Mouse (Mus musculus) hematopoietic stem cell, adult 5-6 weeks (primary cell): ENCODE results near the gene Il31. TPM values are rescaled to one million over a fixed set of nuclear protein-coding genes. Genes with fewer than 3 reads are reported as not detected.
"Not testable (repeated sequence)": the region's sequence is repeated elsewhere in the genome, so short reads cannot be mapped to it uniquely, and the experiment has no call there.

Experiments
- ATAC-seq, 2 experiments: fragments of 125-278 bp in 1 of 2; replicated peaks in 1 of 2; 2 replicates each; pipeline ENCODE4 v1.8.0; 2016 to 2017; ENCODE audit warnings: inconsistent platforms in 2 of 2, mild to moderate bottlenecking in 2 of 2, moderate number of reproducible peaks in 2 of 2, low read depth in 1 of 2, moderate TSS enrichment in 1 of 2; ENCODE audit not compliant: low FRiP score in 2 of 2, poor library complexity in 2 of 2, severe bottlenecking in 2 of 2, insufficient read depth in 1 of 2, low TSS enrichment in 1 of 2
- total RNA-seq: library from RNA; stranded (forward); fragments of 172-1452, 232-1000 nt; gene quantifications from 2 replicates; pipeline ENCODE4 v1.2.3, GENCODE M21; 2017

Il31 gene
- total RNA-seq, result not detected in 2 replicates

DNA sequence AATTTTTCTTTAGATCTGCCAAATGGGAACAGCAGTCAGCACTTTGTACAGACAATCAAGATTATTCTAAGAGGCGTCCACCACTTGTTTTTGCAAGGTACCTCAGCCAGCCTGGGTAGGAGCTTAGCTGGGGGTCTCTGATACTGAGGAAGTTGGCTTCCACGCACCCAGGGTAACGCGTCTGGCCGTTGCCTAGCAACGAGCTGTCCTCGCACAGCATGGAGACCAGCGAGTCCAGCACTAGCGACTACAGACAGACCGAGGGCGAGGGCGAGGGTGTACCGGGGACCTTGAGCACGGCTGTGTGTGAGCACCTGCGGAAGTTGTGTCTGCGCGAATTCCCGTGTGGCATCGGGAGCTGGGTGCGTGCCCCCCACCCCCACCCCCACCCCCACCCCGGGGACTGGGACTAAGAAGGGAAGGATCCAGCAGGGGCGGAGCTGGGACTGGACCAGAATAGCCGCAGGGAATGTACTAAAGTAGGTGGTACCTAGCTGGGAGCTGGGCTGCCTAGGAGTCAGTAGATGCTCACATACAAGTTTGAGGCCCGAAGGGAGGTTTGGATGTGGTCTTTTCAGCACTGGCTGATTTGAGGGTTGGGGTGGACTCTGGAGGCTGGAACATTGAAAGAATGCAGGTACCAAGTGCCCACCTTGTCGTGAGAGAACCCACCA is at the start of gene Il31, which contains the start of gene Lrrc43:
Il31 (minus strand) TSS at position 378 of the 674 bp plus-strand sequence.
Lrrc43 (plus strand) TSS at position 194 of the 674 bp plus-strand sequence.
- peak in 1 of 2 experiments; percentile 46; a peak in 2 of 4 replicates for ATAC-seq

DNA sequence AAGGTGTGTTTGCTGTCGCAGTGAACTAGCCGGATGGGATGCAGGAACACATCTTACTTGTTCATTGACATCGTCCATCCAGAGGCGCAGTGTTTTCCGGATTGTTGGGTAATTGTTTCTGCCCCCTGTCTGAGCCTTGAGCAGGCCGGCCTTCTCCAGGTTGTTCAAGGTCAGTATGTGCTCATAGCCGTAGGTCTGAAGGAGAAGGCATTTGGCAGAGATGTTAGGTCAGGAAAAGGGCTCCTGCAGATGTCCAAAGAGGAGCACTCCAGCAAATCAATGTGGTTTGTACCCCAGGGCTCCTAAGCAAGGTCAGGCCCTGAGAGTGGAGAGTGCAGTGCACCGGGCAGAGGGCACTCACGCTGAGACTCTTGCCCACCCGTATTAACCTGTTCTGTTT is 44.5 kb upstream of the Il31 start:
- no peak for ATAC-seq

DNA sequence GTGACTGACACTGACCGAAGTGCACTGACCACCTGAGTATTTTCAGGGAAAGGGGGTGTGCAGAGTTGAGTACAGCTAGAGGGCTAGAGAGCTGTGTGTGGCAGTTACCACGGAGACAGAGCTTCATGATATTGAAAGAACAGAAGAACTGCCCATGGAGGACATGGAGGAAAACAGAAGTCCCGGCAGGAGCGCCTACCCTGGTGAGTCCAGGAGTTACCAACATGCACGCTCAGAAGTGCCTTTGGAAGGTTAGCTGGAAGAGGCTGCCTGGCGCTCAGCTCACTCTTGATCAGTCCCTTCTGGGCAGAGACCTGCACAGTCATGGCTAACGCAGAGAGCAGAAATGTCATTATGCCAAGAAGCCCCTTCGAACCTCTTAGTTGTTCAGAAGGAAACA is 40.8 kb upstream of the Il31 start:
- ATAC-seq, result no peak

DNA sequence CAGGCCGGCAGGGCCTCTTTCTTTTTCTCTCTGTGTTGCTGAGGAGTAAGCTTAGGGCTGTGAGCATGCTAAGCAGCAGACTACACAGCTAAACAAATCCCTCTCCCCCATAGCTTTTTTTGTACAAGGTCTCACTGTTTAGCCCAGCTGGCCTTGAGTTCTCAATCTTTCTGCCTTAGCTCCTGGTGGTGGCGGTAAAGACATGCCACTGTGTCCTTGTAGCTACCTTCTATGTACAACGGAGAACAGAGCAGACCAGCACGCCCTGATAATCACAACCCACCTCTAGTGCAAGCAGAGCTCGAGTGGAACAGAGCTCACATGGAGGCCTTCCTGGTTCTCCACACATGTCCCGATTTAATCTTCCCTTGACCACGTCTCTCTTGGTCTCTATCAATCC is 39.4 kb upstream of the Il31 start:
- no peak for ATAC-seq

DNA sequence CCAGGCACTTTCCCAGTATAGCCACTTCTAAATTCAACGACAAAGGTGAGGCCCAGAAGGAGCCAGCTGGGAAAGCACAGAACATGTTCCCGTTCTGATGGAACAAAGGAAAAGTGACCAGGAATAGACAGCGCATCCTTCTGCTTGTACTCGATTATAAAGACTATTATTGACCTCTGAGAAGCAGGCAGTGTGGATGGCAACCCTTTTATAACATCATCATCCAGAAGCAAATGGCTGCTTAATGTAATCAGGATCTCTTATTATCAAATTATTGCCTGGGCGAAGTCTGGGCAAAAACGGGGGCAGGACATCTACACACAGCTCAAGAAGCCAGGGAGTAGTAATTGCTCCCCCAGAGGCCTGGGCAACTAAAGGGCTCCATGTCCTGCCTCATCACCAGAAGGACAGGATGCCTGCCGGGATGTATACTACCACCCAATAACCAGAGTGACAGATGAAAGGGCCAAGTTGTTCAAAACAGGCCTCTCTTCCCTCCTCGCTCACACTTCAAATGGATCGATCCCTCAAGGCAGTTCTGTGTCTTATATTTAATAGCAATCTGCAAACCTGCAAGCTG is 36.7 kb upstream of the Il31 start:
- ATAC-seq, result no peak

DNA sequence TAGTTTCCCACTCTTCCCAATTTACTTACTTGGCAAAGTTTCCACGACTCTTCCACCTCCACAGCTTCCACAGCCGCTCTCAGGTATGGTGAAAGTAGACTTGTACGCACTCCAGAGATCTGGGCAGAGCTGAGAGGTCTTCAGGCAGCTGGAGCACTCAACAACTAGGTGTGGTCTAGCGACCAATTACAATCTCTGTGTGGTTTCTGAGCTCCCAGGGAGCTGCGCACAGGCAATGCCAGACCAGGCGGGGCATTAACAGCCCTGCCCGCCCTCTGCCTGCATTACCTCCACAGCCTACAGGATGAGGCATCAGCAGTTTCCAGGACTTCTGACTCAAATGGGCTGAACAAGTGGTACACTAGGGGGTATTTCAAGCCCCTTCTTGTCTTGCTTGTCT is 36.0 kb upstream of the Il31 start, which contains the start of gene Gm49027:
Gm49027 (minus strand) TSS at position 208 of the 400 bp plus-strand sequence.
- ATAC-seq, result no peak

DNA sequence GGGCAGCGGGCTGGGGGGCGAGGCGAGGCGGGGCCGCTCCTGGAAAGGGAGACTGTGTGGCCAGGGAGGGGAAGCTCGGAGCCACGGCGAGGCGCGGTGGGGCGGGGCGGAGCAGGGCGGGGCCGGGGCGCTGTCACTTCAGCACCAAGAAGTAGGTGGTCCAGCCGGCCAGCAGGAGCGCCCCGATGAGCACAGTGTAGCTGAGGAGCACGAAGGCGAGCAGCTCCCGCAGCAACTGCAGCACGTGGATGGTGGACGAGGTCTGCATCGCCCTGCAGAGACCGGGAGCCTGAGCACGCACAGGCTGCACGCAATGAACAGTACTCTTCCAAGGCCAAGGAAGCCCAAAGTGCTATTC is 35.1 kb upstream of the Il31 start:
- peak; percentile 57 to 78 for ATAC-seq

DNA sequence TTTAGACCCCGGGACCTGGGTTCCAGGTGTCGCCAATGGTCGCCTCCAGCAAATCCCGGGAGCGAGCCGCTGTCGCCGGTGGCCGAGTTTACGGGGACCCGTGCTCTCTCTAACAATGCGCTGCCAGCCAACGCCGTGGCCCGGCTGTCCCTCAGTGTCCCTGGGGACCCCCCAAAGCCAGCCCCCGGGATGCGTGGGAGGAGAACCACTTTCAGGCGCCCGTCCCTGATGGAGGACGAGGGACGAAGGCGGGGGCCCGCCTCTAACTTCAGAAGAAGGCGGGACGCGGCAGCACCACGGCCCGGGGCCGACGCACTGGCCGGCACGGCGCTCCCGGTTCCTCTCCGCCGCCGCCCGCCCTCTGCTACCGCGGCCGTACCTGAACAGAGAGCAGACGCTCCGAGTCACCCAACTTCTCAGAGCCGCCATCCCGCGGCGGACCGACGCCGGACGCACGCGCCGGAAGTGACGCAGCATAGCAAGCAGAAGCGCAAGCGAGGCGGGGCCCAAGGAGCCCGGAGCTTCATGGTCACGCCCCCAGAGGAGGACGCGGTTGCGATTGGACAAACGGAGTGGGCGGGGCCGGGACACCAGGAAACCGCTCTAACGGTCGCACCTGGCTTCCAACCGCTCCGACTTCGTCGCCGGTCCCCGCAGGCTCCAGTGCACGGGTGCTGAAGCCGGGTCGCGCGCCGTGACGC is 34.6 kb upstream of the Il31 start, which contains the start of gene Diablo:
Diablo (minus strand) TSS at position 485 of the 701 bp plus-strand sequence.
- ATAC-seq, result peak; percentile 93 to 95

DNA sequence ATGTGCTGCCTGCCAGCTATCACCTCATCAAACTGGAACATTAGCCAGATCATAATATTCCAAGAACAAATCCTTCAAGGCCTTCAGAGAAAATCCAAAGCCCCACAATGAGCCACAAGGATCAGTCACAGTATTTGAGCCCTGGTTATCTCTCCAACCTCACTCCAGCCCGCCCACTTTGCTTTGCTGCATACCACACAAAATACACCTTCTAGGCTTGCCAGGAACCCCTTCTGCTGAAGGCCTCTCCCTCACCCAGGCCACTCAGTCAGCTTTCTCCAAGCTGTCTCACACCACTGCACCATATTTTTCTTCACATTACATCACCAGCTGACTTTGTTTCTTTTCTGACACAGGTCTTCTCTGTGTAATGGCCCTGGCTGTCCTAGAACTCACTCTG is 32.9 kb upstream of the Il31 start:
- no peak for ATAC-seq

DNA sequence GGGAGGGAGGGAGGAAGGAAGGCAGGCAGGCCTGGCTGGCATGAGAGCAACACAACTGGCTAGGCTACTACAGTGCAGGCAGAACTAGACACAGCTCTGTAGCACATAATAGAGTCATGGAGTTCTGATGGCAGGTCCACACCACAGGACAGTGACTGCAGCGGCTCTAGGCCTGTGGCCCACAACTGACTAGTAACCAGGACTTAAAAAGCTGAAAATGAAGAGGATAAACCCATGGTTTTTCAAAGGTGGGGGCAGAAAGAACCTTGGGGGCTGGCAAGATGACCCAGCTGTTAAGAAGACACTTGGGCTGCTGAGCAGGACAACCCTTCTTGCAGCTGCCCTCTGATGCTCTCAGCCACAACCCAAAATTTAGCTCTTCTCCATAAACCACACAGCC is 32.3 kb upstream of the Il31 start:
- ATAC-seq, result no peak

DNA sequence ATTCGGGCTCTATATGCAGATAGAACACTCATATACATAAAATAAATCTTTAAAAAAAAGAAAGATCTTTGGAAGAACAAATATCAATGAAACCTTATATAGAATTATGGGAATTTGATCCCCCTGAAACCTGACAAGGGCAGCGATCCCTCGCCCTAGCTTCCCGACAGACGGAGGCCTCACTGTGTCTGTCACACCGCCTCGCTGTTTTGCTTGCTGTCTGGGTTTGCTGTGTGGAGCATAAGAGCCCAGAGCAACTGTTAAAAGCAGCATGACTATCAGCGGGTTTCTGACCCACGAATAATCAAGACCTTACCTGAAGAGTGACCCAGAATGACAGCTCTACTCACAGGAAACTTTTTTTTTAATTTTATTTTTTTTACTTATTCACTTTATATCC is 31.4 kb upstream of the Il31 start:
- no peak for ATAC-seq

DNA sequence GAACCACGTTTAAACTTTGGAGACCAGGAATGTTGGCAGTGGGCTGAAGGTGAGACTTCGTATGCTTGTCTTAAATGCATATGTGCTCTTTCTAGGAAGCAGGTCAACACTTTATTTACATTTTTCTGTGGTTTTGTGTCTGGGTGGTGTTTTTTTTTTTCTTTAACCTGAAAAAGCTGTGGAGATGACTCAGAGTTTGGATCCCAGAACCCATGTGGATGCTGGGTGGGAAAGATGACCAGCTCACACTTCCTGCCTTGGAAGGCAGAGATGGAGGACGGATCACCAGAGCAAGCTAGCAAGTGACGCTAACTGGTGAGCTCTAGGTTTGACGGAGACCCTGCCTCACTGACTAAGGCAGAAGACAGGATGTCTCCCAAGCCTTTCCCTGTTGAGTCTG is 25.6 kb upstream of the Il31 start:
- no peak for ATAC-seq

DNA sequence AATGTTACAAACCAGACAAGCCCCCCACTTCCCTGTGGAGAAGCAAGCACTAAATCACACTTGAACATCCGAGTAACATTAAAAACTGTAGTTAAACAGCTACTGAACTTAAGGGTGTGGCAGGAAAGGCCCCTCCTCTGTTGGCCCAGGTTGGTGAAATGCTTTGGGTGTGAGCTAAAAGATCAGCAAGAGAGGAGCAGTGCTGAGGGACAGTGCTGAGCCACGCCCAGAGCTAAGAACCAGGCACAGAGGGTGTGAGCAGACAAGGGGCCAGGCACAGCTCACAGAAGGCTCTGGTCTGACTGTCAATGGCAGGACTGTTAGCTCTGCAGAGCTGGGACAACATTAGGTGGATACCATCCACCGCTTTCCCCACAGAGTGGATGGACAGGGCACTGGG is 22.8 kb upstream of the Il31 start:
- ATAC-seq, result no peak

DNA sequence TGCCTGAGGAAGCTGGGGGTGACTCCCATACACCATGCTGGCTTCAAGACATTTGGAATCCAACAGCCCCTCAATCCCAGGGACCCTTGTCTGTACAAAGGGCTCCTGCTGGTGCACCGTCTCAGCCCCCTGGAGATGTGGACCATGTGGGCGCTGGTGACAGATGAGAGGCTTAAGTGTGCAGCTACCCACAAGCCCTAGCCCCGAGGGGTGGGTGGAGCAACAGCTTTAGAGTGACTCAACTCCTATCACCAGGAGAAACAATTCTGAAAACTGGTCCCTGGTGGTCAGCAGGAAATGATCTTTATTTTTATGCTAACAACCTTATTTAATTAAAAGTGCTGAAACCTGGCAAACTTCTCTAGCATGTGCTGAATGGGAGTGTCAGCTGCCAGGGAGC is 22.1 kb upstream of the Il31 start:
- ATAC-seq, result not testable (repeated sequence)

DNA sequence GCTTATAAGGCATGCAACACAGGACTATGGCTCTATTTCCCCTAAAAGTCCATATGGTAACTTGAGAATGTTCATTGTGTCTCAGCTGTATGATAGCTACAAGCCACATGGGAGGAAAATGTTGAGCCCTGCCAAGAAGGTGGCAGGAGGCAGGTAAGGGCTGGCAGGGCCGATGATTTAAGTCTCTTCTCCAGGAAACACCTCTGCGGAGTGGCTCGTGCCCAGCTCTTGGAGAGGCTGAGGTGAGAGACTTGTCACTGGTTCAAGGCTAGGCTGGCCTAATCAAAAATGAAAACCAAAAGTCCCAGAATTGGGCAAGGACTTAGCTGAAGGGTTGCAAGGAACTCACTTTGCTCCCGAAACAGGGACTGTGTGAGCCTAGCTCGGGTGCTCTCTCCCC is 20.9 kb upstream of the Il31 start, which contains the start of gene B3gnt4:
B3gnt4 (plus strand) TSS at position 301 of the 400 bp plus-strand sequence.
- no peak for ATAC-seq

DNA sequence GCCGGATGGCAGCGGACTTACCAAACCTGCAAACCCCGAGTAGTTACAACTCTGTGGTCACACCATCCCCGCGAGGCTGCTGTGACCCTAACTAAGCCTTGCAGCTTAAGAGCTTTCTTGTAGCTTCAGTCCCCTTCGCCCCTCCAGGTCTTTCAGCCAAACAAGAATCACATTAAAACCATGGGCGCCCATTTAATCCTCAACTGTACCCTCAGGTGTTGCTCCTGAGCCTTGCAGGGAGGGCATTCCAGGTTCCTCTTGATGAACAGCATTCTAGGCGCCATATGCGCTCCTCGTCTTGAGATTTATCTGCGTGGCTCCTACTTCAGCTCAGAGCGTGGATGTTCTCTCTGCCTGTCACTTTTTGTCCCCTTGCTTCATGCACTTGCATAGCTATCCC is 19.6 kb upstream of the Il31 start:
- ATAC-seq, result no peak

DNA sequence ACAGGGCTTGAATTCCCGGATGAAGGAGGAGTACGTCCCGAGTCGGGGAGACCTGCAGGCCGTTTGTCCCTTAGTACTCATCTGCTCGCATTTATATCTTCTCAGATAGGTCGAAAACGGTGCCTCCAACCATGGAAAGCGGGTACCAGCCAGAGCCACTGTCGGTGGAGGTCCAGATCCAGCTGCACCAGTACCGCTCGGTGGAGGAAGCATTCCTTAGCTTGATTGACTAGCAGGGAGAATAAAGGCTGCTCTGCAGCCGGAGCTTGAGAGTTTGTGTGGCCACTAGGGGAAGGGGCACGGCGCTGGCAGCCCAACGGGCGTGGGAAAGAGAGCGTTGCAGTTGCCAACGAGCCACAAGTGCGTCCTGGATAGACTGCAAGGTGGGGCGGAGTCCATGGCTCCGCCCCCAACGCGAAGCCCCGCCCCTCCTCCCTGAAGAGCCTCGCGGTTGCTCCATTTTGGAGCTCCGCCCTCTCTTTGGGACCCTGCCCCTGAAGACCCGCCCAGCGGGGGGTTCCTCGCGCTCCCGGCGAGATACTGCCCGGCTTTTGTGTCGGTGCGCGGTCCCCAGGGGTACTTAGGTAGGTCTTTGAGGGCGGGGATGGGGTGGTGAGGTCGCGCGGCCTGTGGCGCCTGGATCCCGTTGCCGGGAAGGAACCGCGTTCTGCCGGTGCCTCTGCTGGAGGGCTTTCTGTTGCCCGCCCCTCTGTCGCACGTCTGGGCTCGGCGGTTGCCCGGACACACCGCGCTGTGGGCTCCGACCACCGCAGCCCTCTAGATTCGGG is 18.8 kb upstream of the Il31 start:
- ATAC-seq, result peak; percentile 74 to 85

DNA sequence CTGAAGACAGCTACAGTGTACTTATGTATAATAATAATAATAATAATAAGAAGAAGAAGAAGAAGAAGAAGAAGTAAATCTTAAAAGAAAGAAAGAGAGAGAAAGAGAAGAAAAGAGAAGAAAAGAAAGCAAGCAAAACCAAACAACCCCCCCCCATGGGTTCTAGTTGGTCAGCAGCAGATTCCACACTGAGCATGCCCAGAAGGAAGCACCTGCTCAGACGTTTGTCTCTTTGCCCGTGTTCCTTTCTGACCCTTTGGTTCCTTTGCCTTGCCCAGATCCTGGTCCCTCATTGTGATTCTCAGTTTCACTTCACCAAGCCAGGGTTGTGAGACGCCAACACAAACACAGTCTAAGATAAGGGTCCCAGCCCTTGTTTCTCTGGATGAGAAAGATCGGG is 12.7 kb upstream of the Il31 start:
- no peak for ATAC-seq
